Mouse (Mus musculus): Measurements from ENCODE around the gene Sec14l3. TPM values are rescaled to one million over a fixed set of nuclear protein-coding genes. Genes with fewer than 3 reads are reported as not detected.

Sec14l3 gene
- total and polyA plus RNA-seq, 2 experiments from 2014 or later: 0.20 TPM; not detected in 1

GRCm38 (mm10) chr11:4078267-4078933 is 13.8 kb downstream of the Sec14l3 start:
- WGBS: 66% methylated on average over 7 of the region's 7 CpGs

GRCm38 (mm10) chr11:4080219-4080618 is 15.6 kb downstream of the Sec14l3 start:
- H3K4me3 ChIP-seq (ENCODE audit: low read depth, low read length): no peak overlapping the region
- H3K4me1 ChIP-seq (ENCODE audit: control insufficient read depth, insufficient read depth): no peaks in the 10 kb centered on the region
- WGBS: 11% methylated on average over 4 of the region's 4 CpGs
- no peak overlapping the region for H3K4me2 ChIP-seq (ENCODE audit: low read depth, low read length)
- no peak for ATAC-seq (ENCODE audit: insufficient read depth, low read depth)
- H3K27me3 ChIP-seq (ENCODE audit: control insufficient read depth, insufficient read depth, low read length): no peaks in the 10 kb centered on the region
- DNase-seq (ENCODE audit: low spot score): no peak
- no peak overlapping the region for H3K9ac ChIP-seq (replicated peaks; ENCODE audit: low read depth, low read length)
- H3K9me3 ChIP-seq (replicated peaks; ENCODE audit: control insufficient read depth, low read length): no peaks in the 10 kb centered on the region
- no peak overlapping the region for H3K27ac ChIP-seq (ENCODE audit: low read depth)
- H3K36me3 ChIP-seq (replicated peaks; ENCODE audit: control insufficient read depth, insufficient read depth, low read length): no peaks in the 10 kb centered on the region
- TF ChIP-seq CTCF (IDR thresholded peaks at IDR 0.05; ENCODE audit: low read depth) (peak; percentile 78), EP300 (IDR thresholded peaks at IDR 0.05; ENCODE audit: low read depth) (no peak)

More at GRCm38 (mm10) chr11:4078267-4078933, 13.8 kb downstream of the Sec14l3 start:
- TF ChIP-seq EP300 (IDR thresholded peaks at IDR 0.05; ENCODE audit: low read depth): no peak
- TF ChIP-seq CTCF (IDR thresholded peaks at IDR 0.05; ENCODE audit: low read depth): no peak
- H3K4me3 ChIP-seq (ENCODE audit: low read depth, low read length): no peak overlapping the region
- H3K9me3 ChIP-seq (replicated peaks; ENCODE audit: control insufficient read depth, low read length): no peaks in the 10 kb centered on the region
- DNase-seq (ENCODE audit: low spot score) (no peak), ATAC-seq (ENCODE audit: insufficient read depth, low read depth) (no peak)
- H3K4me1 ChIP-seq (ENCODE audit: control insufficient read depth, insufficient read depth): no peaks in the 10 kb centered on the region
- no peak overlapping the region for H3K4me2 ChIP-seq (ENCODE audit: low read depth, low read length)
- no peak overlapping the region for H3K9ac ChIP-seq (replicated peaks; ENCODE audit: low read depth, low read length)
- H3K36me3 ChIP-seq (replicated peaks; ENCODE audit: control insufficient read depth, insufficient read depth, low read length): no peaks in the 10 kb centered on the region
- H3K27ac ChIP-seq (ENCODE audit: low read depth): no peak overlapping the region
- H3K27me3 ChIP-seq (ENCODE audit: control insufficient read depth, insufficient read depth, low read length): no peaks in the 10 kb centered on the region

DNA sequence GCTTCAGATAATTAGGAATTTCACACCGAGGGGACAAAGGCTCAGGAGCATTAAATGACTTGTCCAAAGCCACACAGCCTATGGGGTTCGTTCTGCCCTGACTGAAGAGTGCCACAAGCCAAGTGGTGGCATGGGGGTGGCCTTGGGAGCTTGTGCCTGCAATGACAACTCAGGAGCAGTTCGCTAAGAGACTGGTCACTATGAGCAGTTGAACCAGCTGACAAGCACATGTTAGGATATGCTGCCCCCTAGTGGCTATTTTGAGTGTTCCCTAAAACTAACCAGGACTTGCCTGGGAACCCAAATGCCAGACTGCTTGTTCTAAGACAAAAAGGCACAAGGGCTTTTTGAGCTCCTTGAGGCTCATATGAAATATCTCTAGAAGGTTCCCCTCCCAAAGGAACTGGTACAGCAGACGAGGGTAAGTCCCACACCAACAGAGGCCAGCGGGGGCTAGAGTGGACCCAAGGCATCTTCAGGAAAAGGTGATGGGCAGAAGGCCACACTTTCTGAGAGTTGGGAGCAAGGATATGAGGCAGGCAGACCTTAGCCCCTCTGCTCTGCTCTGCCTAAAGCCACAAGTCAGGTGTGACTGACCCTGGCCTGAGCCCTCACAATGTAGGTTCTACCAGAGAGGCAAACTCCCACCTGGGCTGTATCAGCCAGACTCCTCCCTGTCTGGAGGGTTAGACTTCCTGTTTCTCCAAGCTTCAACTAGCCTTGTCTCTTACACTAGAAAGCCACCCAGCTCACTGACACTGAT is 18.9 kb downstream of the Sec14l3 start:
- Histone ChIP-seq H3K27me3 (ENCODE audit: control insufficient read depth, insufficient read depth, low read length) (no peaks in the 10 kb centered on the region), H3K9ac (replicated peaks; ENCODE audit: low read depth, low read length) (no peak overlapping the region), H3K4me1 (ENCODE audit: control insufficient read depth, insufficient read depth) (no peaks in the 10 kb centered on the region), H3K4me3 (ENCODE audit: low read depth, low read length) (no peak overlapping the region), H3K36me3 (replicated peaks; ENCODE audit: control insufficient read depth, insufficient read depth, low read length) (no peaks in the 10 kb centered on the region), H3K27ac (ENCODE audit: low read depth) (no peak overlapping the region), H3K9me3 (replicated peaks; ENCODE audit: control insufficient read depth, low read length) (no peaks in the 10 kb centered on the region), H3K4me2 (ENCODE audit: low read depth, low read length) (no peak overlapping the region)
- no peak for ATAC-seq (ENCODE audit: insufficient read depth, low read depth)
- DNase-seq (ENCODE audit: low spot score): peak; percentile 50
- TF ChIP-seq CTCF (IDR thresholded peaks at IDR 0.05; ENCODE audit: low read depth): peak; percentile 86
- TF ChIP-seq EP300 (IDR thresholded peaks at IDR 0.05; ENCODE audit: low read depth): no peak
- WGBS: 32% methylated on average over 5 of the region's 5 CpGs

- Histone ChIP-seq H3K9me3 (replicated peaks; ENCODE audit: control insufficient read depth, low read length) (peaks cover 7% of the 10 kb centered on the region), H3K27me3 (ENCODE audit: control insufficient read depth, insufficient read depth, low read length) (no peaks in the 10 kb centered on the region), H3K4me1 (ENCODE audit: control insufficient read depth, insufficient read depth) (no peaks in the 10 kb centered on the region), H3K27ac (ENCODE audit: low read depth) (no peak overlapping the region), H3K9ac (replicated peaks; ENCODE audit: low read depth, low read length) (no peak overlapping the region), H3K4me2 (ENCODE audit: low read depth, low read length) (no peak overlapping the region), H3K36me3 (replicated peaks; ENCODE audit: control insufficient read depth, insufficient read depth, low read length) (peaks cover 4% of the 10 kb centered on the region), H3K4me3 (ENCODE audit: low read depth, low read length) (no peak overlapping the region)
- no peak for DNase-seq (ENCODE audit: low spot score)
- ATAC-seq (ENCODE audit: insufficient read depth, low read depth): no peak
- TF ChIP-seq EP300 (IDR thresholded peaks at IDR 0.05; ENCODE audit: low read depth): no peak
- no peak for TF ChIP-seq CTCF (IDR thresholded peaks at IDR 0.05; ENCODE audit: low read depth)
- 41% methylated on average over 1 of the region's 1 CpGs for WGBS
These were observed 21.6 kb downstream of the Sec14l3 start for GRCm38 (mm10) chr11:4086246-4086645.

GRCm38 (mm10) chr11:4087267-4087666 is 22.6 kb downstream of the Sec14l3 start:
- Histone ChIP-seq H3K4me3 (ENCODE audit: low read depth, low read length) (no peak overlapping the region), H3K9me3 (replicated peaks; ENCODE audit: control insufficient read depth, low read length) (peaks cover 8% of the 10 kb centered on the region), H3K9ac (replicated peaks; ENCODE audit: low read depth, low read length) (no peak overlapping the region), H3K36me3 (replicated peaks; ENCODE audit: control insufficient read depth, insufficient read depth, low read length) (peaks cover 14% of the 10 kb centered on the region), H3K4me2 (ENCODE audit: low read depth, low read length) (no peak overlapping the region), H3K27ac (ENCODE audit: low read depth) (no peak overlapping the region), H3K27me3 (ENCODE audit: control insufficient read depth, insufficient read depth, low read length) (no peaks in the 10 kb centered on the region), H3K4me1 (ENCODE audit: control insufficient read depth, insufficient read depth) (no peaks in the 10 kb centered on the region)
- ATAC-seq (ENCODE audit: insufficient read depth, low read depth): no peak
- WGBS: 66% methylated on average over 2 of the region's 2 CpGs
- no peak for DNase-seq (ENCODE audit: low spot score)
- TF ChIP-seq EP300 (IDR thresholded peaks at IDR 0.05; ENCODE audit: low read depth): no peak
- no peak for TF ChIP-seq CTCF (IDR thresholded peaks at IDR 0.05; ENCODE audit: low read depth)
